Mouse (Mus musculus) kidney, embryonic 14.5 days (tissue): Measurements from ENCODE around the gene Krt77. TPM values are rescaled to one million over a fixed set of nuclear protein-coding genes. Genes with fewer than 3 reads are reported as not detected.

Source experiments
- ATAC-seq: fragments of 200-750 bp; cut with Nextera tagmentation; 2 replicates; pipeline ENCODE4 v1.8.0; 2017; ENCODE audit warnings: moderate number of reproducible peaks, mild to moderate bottlenecking, moderate TSS enrichment, moderate library complexity; ENCODE audit not compliant: low FRiP score, low TSS enrichment
- H3K27ac ChIP-seq: fragments of 300-500 bp; sonication (generic); 2 replicates; pipeline ENCODE4 v1.5.1; 2014; ENCODE audit warnings: low read depth, mild to moderate bottlenecking, low read length, moderate library complexity, mixed read lengths
- H3K27me3 ChIP-seq: fragments of 300-500 bp; sonication (generic); 2 replicates; pipeline ENCODE4 v1.6.1; 2014; ENCODE audit warnings: mild to moderate bottlenecking, low read length; ENCODE audit not compliant: control insufficient read depth, insufficient read depth
- H3K36me3 ChIP-seq: fragments of 300-500 bp; sonication (generic); 2 replicates; pipeline ENCODE4 v1.6.1; 2014; ENCODE audit warnings: low read length, mixed read lengths; ENCODE audit not compliant: control insufficient read depth, insufficient read depth
- H3K4me1 ChIP-seq: fragments of 300-500 bp; sonication (generic); 2 replicates; pipeline ENCODE4 v1.6.1; 2014; ENCODE audit warnings: low read length, mixed read lengths; ENCODE audit not compliant: control insufficient read depth, insufficient read depth
- H3K4me2 ChIP-seq: fragments of 300-500 bp; sonication (generic); replicated peaks from 2 replicates; pipeline ENCODE4 v1.6.1; 2014; ENCODE audit warnings: low read depth, mild to moderate bottlenecking, low read length
- H3K4me3 ChIP-seq: fragments of 300-500 bp; sonication (generic); 2 replicates; pipeline ENCODE4 v1.5.1; 2014; ENCODE audit warnings: mild to moderate bottlenecking, low read length
- H3K9ac ChIP-seq: fragments of 300-500 bp; sonication (generic); 2 replicates; pipeline ENCODE4 v1.6.1; 2014; ENCODE audit warnings: low read depth, mild to moderate bottlenecking, low read length, moderate library complexity
- H3K9me3 ChIP-seq: fragments of 300-500 bp; sonication (generic); 2 replicates; pipeline ENCODE4 v1.6.1; 2016; ENCODE audit warnings: low read length; ENCODE audit not compliant: control insufficient read depth
- WGBS: fragments of 180-500 bp; shearing (Covaris S2); extraction: QIAGEN DNeasy Blood & Tissue Kit; methylation state at CpG from one replicate; pipeline ENCODE4 v1.1.7; 2014; 5-methylcytosine and 5-hydroxymethylcytosine counted together
- polyA plus RNA-seq: library from polyadenylated mRNA; unstranded; fragments of >200 nt; fragmentation: Nextera tagmentation; extraction: Ambion mirVana; gene quantifications from 2 replicates; pipeline ENCODE4 v1.2.1, GENCODE M21; 2014

Krt77 gene
- polyA plus RNA-seq, 1 experiment from 2014 or later: not detected

DNA sequence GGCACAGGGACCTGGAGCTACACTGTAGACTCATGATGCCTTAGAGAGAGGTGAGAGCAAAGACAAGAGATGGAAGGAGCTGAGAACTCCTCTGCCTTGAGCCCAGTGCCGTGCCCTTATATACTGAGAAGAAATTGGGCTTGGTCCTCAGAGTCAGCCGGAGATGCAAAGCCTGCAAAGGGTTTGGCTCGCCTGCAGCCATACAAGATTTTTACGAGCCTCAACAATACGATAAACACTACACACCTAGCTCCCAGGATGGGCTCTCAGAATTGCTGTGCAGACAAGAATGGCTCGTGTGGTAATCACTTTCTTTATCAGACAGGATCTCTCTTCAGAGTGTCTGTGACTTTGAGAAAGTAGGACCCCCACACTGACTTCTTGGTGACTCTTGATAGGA lies 18.8 kb downstream of the Krt77 start, which contains the start of gene Krt1:
TSS of gene Krt1 (minus strand) at position 101 of the 400 bp plus-strand sequence.
- ATAC-seq: no peak
- Histone ChIP-seq H3K36me3 (no peaks in the 10 kb centered on the region), H3K27ac (no peak within 1 kb of the TSS), H3K4me1 (no peaks in the 10 kb centered on the region), H3K27me3 (peaks cover 17% of the 10 kb centered on the region; the same call in 1 of the 2 replicates), H3K4me3 (no peak within 1 kb of the TSS), H3K9ac (no peak within 1 kb of the TSS), H3K9me3 (no peaks in the 10 kb centered on the region), H3K4me2 (no peak within 1 kb of the TSS)
- 72% methylated on average over 6 of the region's 6 CpGs for WGBS

GRCm38 (mm10) chr15:101845971-101846403 lies 23.5 kb downstream of the Krt77 start:
- Histone ChIP-seq H3K4me1 (no peaks in the 10 kb centered on the region), H3K27ac (no peak overlapping the region), H3K9ac (peak overlapping the region; percentile 65), H3K4me2 (peak overlapping the region; percentile 83), H3K4me3 (peak overlapping the region; percentile 53), H3K9me3 (no peaks in the 10 kb centered on the region), H3K27me3 (peaks cover 12% of the 10 kb centered on the region; the same call in 1 of the 2 replicates), H3K36me3 (no peaks in the 10 kb centered on the region)
- under 1% methylated on average over 36 of the region's 37 CpGs for WGBS
- ATAC-seq: 0 out of 2 replicates have a peak, but pooled peaks have one; percentile 68

DNA sequence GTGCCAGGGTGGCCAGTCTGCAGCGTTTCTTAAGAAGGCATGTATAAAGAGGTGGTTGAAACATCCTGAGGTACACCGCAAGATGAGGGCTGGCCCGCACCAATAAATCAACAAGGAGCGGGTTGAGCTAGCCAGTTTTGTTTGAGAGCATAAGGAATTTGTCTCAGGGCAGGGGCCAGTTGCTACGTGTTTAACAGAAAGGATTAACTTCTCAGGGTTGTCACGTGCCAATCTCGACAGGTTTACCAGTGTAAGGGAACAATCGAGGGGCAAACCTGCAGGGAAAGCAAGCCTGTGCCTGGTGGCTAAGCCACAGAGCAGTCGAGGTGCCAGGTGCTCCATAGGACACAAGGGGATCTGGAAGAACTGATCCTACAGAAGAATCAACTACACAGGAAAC lies 26.3 kb downstream of the Krt77 start:
- WGBS: 61% methylated on average over 9 of the region's 9 CpGs
- Histone ChIP-seq H3K9ac (no peak overlapping the region), H3K27ac (no peak overlapping the region), H3K4me1 (no peaks in the 10 kb centered on the region), H3K4me3 (no peak overlapping the region), H3K36me3 (no peaks in the 10 kb centered on the region), H3K27me3 (peaks cover 12% of the 10 kb centered on the region; the same call in 1 of the 2 replicates), H3K4me2 (no peak overlapping the region), H3K9me3 (no peaks in the 10 kb centered on the region)
- no peak for ATAC-seq

DNA sequence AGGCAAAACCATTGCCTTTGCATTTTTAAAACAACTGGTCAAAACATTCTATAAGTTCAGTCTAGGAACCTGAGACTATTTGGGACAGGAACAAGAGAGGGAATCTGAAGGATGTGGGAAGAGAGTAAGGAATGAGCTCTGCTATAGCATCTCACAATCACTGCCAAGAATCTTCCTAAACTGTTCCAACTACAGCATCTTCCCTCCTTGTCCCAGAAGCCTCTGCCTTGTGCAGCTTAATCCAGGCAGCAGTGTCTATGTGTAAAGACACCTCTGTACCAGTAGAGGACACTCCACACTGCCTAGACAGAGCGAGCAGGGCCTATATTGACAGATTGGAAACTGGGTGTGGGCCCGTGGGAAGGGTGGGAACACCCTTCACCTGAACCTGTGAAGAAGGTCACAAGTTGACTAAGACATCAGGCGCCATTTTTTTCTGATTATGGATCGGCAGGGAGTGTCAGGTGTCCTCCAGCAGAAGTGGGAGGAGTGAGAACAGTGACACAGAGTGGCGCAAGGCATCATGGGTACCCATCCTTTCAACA lies 34.6 kb downstream of the Krt77 start:
- no peak for ATAC-seq
- H3K27me3 ChIP-seq: no peaks in the 10 kb centered on the region
- 74% methylated on average over 5 of the region's 5 CpGs for WGBS
- no peak overlapping the region for H3K4me2 ChIP-seq
- H3K36me3 ChIP-seq: no peaks in the 10 kb centered on the region
- H3K4me1 ChIP-seq: no peaks in the 10 kb centered on the region
- H3K4me3 ChIP-seq: no peak overlapping the region
- H3K9me3 ChIP-seq: no peaks in the 10 kb centered on the region
- H3K9ac ChIP-seq: no peak overlapping the region
- no peak overlapping the region for H3K27ac ChIP-seq

DNA sequence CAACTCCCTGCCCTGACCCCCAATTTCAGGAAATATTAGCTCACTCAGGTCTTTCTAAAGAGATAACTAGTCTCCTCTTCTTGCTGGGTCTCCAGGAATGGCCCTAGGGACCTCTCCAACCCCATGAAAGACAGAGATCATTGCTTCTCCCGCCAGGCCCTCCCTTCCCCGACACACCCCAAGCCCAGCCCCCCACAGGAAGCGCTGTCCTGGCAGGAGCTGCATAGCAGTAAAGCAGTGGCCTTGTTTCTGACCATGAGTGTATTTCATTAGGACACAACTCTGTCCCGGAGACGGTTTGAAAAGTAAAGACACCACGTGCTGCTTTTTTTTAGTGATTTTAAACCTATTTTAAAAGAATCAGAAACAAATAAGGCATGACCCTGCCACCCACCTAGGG lies 36.4 kb downstream of the Krt77 start:
- H3K27me3 ChIP-seq: no peaks in the 10 kb centered on the region
- H3K9me3 ChIP-seq: no peaks in the 10 kb centered on the region
- ATAC-seq: no peak
- no peaks in the 10 kb centered on the region for H3K36me3 ChIP-seq
- no peak overlapping the region for H3K4me2 ChIP-seq
- no peaks in the 10 kb centered on the region for H3K4me1 ChIP-seq
- 22% methylated on average over 6 of the region's 6 CpGs for WGBS
- no peak overlapping the region for H3K4me3 ChIP-seq
- H3K27ac ChIP-seq: no peak overlapping the region
- H3K9ac ChIP-seq: no peak overlapping the region

DNA sequence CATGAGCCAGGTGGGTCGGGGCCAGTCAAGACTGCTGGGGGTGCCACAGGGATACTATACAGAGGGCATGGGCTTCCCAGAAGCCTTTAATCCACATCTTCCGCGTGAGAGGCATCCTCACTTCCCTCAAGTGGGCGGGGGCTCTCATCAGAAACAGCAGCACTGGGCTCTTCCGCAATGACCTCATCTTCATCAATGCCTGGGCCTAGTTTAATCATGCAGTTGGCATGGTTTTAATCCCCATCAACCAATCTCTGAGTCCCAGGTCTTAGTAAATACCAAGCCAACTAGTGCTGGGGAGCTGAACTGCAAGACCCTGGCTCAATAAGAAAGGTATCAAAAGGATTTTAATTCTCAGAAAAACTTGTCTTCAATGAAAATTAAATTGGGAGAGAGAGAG lies 40.1 kb downstream of the Krt77 start:
- Histone ChIP-seq H3K27me3 (no peaks in the 10 kb centered on the region), H3K9me3 (no peaks in the 10 kb centered on the region), H3K27ac (no peak overlapping the region), H3K4me1 (no peaks in the 10 kb centered on the region), H3K4me3 (no peak overlapping the region), H3K9ac (no peak overlapping the region), H3K4me2 (no peak overlapping the region), H3K36me3 (no peaks in the 10 kb centered on the region)
- ATAC-seq: no peak
- 79% methylated on average over 5 of the region's 5 CpGs for WGBS

- Histone ChIP-seq H3K4me1 (no peaks in the 10 kb centered on the region), H3K4me3 (no peak overlapping the region), H3K27ac (no peak overlapping the region), H3K9ac (no peak overlapping the region), H3K36me3 (no peaks in the 10 kb centered on the region), H3K9me3 (no peaks in the 10 kb centered on the region), H3K4me2 (no peak overlapping the region), H3K27me3 (no peaks in the 10 kb centered on the region)
- 29% methylated on average over 3 of the region's 3 CpGs for WGBS
- no peak for ATAC-seq
These were observed 47.7 kb downstream of the Krt77 start for GRCm38 (mm10) chr15:101821786-101822185.

GRCm38 (mm10) chr15:101817875-101818274 lies 51.6 kb downstream of the Krt77 start, which contains the start of gene Krt2:
Krt2 (minus strand) TSS chr15:101818169.
- H3K4me2 ChIP-seq: no peak within 1 kb of the TSS
- no peak for ATAC-seq
- 83% methylated on average over 16 of the region's 16 CpGs for WGBS
- H3K4me1 ChIP-seq: no peaks in the 10 kb centered on the region
- no peak within 1 kb of the TSS for H3K4me3 ChIP-seq
- no peaks in the 10 kb centered on the region for H3K36me3 ChIP-seq
- H3K9ac ChIP-seq: no peak within 1 kb of the TSS
- no peak within 1 kb of the TSS for H3K27ac ChIP-seq
- no peaks in the 10 kb centered on the region for H3K9me3 ChIP-seq
- no peaks in the 10 kb centered on the region for H3K27me3 ChIP-seq
